Mouse (Mus musculus): ENCODE results near the gene Slc7a7. TPM values are rescaled to one million over a fixed set of nuclear protein-coding genes. Genes with fewer than 3 reads are reported as not detected.

Slc7a7 gene
- polyA plus RNA-seq, 2 experiments = 4.5 to 7.4 TPM

DNA sequence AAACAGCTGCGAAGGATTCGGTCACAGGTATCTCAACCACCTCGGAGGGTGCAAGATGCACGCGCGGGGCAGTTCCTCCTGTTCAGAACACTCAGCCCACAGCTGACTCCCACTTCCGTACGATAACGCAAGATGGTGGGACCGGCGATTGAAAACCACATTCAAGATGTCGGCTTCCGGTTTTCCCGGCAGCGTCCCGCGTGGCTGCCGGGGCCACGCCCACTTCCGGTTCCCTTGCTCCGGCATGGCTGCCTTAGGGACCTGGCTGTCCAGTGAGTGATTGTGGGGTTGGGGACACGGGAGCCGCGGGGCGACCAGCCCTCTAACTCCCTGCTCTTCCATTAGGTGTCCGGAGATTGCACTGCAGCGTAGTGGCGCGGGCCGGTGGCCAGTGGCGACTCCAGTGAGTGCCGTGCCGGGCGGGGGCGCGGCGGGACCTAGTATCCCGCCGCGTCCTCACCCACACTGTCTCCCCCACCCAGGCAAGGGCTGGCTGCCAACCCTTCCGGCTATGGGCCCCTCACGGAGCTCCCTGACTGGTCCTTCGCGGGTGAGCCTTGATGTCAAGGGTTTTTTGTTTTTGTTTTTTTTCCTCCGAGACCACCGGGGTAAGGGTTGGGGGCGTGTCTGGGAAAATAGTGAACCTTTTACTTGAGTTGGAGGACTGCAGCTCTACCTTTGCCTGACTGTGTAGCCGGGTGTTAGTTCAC, 9.3 kb upstream of the Slc7a7 start, which contains the start of gene Mrpl52:
Gene Mrpl52 (plus strand): TSS at position 221 of the 710 bp plus-strand sequence.
- H3K9me3 ChIP-seq (ENCODE audit: control insufficient read depth, low read length) = no peaks in the 10 kb centered on the region

DNA sequence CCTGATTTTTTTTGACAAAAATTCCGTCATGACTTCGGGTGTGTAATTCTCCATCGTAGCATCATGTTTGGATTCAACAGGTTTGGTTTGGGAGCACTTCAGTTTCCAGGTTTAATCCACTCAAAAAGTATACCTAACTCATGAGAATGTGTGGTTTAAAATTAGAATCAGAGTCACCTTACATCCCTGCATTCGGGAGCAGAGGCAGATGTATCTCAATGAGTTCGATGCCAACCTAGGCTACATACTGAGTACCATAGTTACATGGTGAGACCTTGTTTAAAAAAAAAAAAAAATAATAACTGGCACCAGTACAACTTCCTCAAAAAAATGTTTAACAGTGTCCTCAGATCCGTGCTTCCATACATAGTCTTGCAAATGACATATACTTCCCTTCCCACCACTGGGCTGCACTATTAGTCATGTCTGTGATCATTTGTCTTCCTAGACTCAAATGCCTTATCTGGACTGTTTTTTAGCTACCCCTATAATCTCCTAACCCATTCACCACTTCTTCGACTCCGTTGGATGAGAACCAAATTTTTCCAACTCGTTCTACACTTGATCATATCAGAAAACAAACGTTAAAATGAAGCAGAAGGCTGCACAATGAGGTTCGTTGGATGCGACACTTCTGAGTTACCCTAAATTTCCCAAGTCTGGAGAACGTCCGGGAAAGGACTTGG, 8.6 kb upstream of the Slc7a7 start:
- Histone ChIP-seq H3K4me1 (ENCODE audit: control insufficient read depth, insufficient read depth, low read length) (peaks cover 21% of the 10 kb centered on the region), H3K27ac (replicated peaks; ENCODE audit: low read depth, low read length) (peak overlapping the region; percentile 86), H3K36me3 (ENCODE audit: control insufficient read depth, insufficient read depth, low read length) (peaks cover 9% of the 10 kb centered on the region; the same call in 1 of the 2 replicates), H3K9ac (ENCODE audit: low read depth, low read length, severe bottlenecking) (peak overlapping the region; percentile 73), H3K27me3 (ENCODE audit: control insufficient read depth, insufficient read depth, low read length) (no peaks in the 10 kb centered on the region), H3K9me3 (ENCODE audit: control insufficient read depth, low read length) (no peaks in the 10 kb centered on the region), H3K4me3 (replicated peaks; ENCODE audit: low read length) (peak overlapping the region; percentile 77), H3K4me2 (replicated peaks; ENCODE audit: low read depth, low read length, severe bottlenecking) (peak overlapping the region; percentile 46)
- 33% methylated on average over 14 of the region's 14 CpGs for WGBS
- TF ChIP-seq POLR2A (IDR thresholded peaks at IDR 0.05; ENCODE audit: borderline replicate concordance, extremely low read depth, insufficient read depth, insufficient read length) = no peak
- ATAC-seq (ENCODE audit: low FRiP score, low read depth) (no peak), DNase-seq (ENCODE audit: low spot score) (no peak)

More for the DNA sequence above, 9.3 kb upstream of the Slc7a7 start, which contains the start of gene Mrpl52:
- H3K27ac ChIP-seq (replicated peaks; ENCODE audit: low read depth, low read length) = peak within 1 kb of the TSS; percentile 86
- peak; percentile 59; the same call in 1 of the 2 replicates for TF ChIP-seq POLR2A (IDR thresholded peaks at IDR 0.05; ENCODE audit: borderline replicate concordance, extremely low read depth, insufficient read depth, insufficient read length)
- peak within 1 kb of the TSS; percentile 73 for H3K9ac ChIP-seq (ENCODE audit: low read depth, low read length, severe bottlenecking)
- H3K4me2 ChIP-seq (replicated peaks; ENCODE audit: low read depth, low read length, severe bottlenecking) = peak within 1 kb of the TSS; percentile 46
- under 1% methylated on average over 40 of the region's 48 CpGs for WGBS
- H3K4me3 ChIP-seq (replicated peaks; ENCODE audit: low read length) = peak within 1 kb of the TSS; percentile 77
- peaks cover 21% of the 10 kb centered on the region for H3K4me1 ChIP-seq (ENCODE audit: control insufficient read depth, insufficient read depth, low read length)
- no peaks in the 10 kb centered on the region for H3K27me3 ChIP-seq (ENCODE audit: control insufficient read depth, insufficient read depth, low read length)
- DNase-seq (ENCODE audit: low spot score) (peak; percentile 95), ATAC-seq (ENCODE audit: low FRiP score, low read depth) (peak; percentile 73)
- peaks cover 9% of the 10 kb centered on the region; the same call in 1 of the 2 replicates for H3K36me3 ChIP-seq (ENCODE audit: control insufficient read depth, insufficient read depth, low read length)

DNA sequence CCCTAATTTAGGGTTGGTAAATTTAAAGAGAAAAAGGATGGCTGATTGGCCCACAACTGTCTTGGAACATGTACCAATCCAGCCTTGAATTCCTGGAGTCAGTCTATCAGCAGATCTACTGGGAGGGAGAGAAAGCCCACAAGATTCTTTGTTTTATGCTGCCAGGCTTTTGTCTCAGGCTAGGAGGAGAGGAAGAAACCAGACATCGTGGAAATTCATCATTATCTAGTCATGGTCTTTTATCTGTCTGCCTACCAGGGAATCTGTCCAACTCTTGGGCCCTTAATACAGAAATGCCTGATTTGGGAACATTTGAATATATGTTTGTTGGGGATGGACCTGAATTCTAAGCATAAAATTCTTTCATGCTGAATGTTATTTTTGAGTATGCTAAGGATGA, 8.0 kb upstream of the Slc7a7 start:
- no peaks in the 10 kb centered on the region for H3K9me3 ChIP-seq (ENCODE audit: control insufficient read depth, low read length)
- H3K4me2 ChIP-seq (replicated peaks; ENCODE audit: low read depth, low read length, severe bottlenecking) = no peak overlapping the region
- no peak overlapping the region for H3K4me3 ChIP-seq (replicated peaks; ENCODE audit: low read length)
- no peak overlapping the region for H3K9ac ChIP-seq (ENCODE audit: low read depth, low read length, severe bottlenecking)
- H3K4me1 ChIP-seq (ENCODE audit: control insufficient read depth, insufficient read depth, low read length) = peaks cover 19% of the 10 kb centered on the region
- DNase-seq (ENCODE audit: low spot score) = no peak
- 81% methylated on average over 1 of the region's 1 CpGs for WGBS
- no peak for ATAC-seq (ENCODE audit: low FRiP score, low read depth)
- H3K27me3 ChIP-seq (ENCODE audit: control insufficient read depth, insufficient read depth, low read length) = no peaks in the 10 kb centered on the region
- no peak for TF ChIP-seq POLR2A (IDR thresholded peaks at IDR 0.05; ENCODE audit: borderline replicate concordance, extremely low read depth, insufficient read depth, insufficient read length)
- peaks cover 9% of the 10 kb centered on the region; the same call in 1 of the 2 replicates for H3K36me3 ChIP-seq (ENCODE audit: control insufficient read depth, insufficient read depth, low read length)
- no peak overlapping the region for H3K27ac ChIP-seq (replicated peaks; ENCODE audit: low read depth, low read length)

DNA sequence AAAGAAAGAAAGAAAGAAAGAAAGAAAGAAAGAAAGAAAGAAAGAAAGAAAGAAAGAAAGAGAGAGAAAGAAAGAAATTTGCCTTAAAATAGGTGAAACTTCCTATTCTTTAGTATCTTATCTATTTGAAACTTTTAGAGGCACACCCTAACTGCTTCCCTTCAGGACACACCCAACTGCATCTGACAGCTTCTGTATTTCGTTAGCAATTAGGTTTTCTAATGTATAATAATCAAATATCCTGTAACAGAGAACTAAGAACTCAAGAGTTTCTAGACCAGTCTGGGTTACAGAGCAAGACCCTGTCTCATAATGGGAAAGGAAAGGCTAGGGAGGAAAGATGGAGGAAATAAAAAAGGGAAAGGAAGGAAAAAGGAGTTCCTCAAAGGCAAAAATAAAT, 7.1 kb upstream of the Slc7a7 start:
- Histone ChIP-seq H3K4me2 (replicated peaks; ENCODE audit: low read depth, low read length, severe bottlenecking) (no peak overlapping the region), H3K27me3 (ENCODE audit: control insufficient read depth, insufficient read depth, low read length) (no peaks in the 10 kb centered on the region), H3K36me3 (ENCODE audit: control insufficient read depth, insufficient read depth, low read length) (peaks cover 6% of the 10 kb centered on the region; the same call in 1 of the 2 replicates), H3K4me3 (replicated peaks; ENCODE audit: low read length) (no peak overlapping the region), H3K4me1 (ENCODE audit: control insufficient read depth, insufficient read depth, low read length) (peaks cover 10% of the 10 kb centered on the region; the same call in 1 of the 2 replicates), H3K27ac (replicated peaks; ENCODE audit: low read depth, low read length) (no peak overlapping the region), H3K9me3 (ENCODE audit: control insufficient read depth, low read length) (no peaks in the 10 kb centered on the region), H3K9ac (ENCODE audit: low read depth, low read length, severe bottlenecking) (no peak overlapping the region)
- ATAC-seq (ENCODE audit: low FRiP score, low read depth) (no peak), DNase-seq (ENCODE audit: low spot score) (no peak)
- WGBS = 79% methylated on average over 1 of the region's 1 CpGs
- TF ChIP-seq POLR2A (IDR thresholded peaks at IDR 0.05; ENCODE audit: borderline replicate concordance, extremely low read depth, insufficient read depth, insufficient read length) = no peak

DNA sequence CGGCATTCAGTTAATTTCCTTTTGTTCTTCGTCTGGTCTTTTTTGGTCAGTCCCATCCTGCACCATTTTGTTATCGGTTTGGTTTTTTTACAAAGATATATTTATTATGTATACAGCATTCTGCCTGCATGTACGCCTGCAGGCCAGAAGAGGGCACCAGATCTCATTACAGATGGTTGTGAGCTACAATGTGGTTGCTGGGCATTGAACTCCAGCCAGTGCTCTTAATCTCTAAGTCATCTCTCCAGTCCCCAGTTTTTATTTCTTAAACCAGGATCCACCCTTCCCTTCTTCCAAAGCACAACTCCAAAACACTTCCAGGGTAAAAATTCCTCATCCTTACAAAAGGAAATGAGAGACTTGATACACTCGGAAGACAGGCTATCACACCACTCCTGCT, 5.8 kb upstream of the Slc7a7 start:
- Histone ChIP-seq H3K27ac (replicated peaks; ENCODE audit: low read depth, low read length) (no peak overlapping the region), H3K4me1 (ENCODE audit: control insufficient read depth, insufficient read depth, low read length) (peaks cover 6% of the 10 kb centered on the region; the same call in 1 of the 2 replicates), H3K9ac (ENCODE audit: low read depth, low read length, severe bottlenecking) (no peak overlapping the region), H3K27me3 (ENCODE audit: control insufficient read depth, insufficient read depth, low read length) (no peaks in the 10 kb centered on the region), H3K4me3 (replicated peaks; ENCODE audit: low read length) (no peak overlapping the region), H3K36me3 (ENCODE audit: control insufficient read depth, insufficient read depth, low read length) (no peaks in the 10 kb centered on the region), H3K4me2 (replicated peaks; ENCODE audit: low read depth, low read length, severe bottlenecking) (no peak overlapping the region), H3K9me3 (ENCODE audit: control insufficient read depth, low read length) (no peaks in the 10 kb centered on the region)
- ATAC-seq (ENCODE audit: low FRiP score, low read depth) = no peak
- no peak for DNase-seq (ENCODE audit: low spot score)
- TF ChIP-seq POLR2A (IDR thresholded peaks at IDR 0.05; ENCODE audit: borderline replicate concordance, extremely low read depth, insufficient read depth, insufficient read length) = no peak
- WGBS = 66% methylated on average over 5 of the region's 5 CpGs
